Mouse (Mus musculus) midbrain, embryonic 15.5 days (tissue): ENCODE data around the gene Trim46. TPM values are rescaled to one million over a fixed set of nuclear protein-coding genes. Genes with fewer than 3 reads are reported as not detected.

Experiments
- ATAC-seq: fragments of 200-750 bp; cut with Nextera tagmentation; replicated peaks from 2 replicates; pipeline ENCODE4 v1.8.0; 2017; ENCODE audit warnings: moderate TSS enrichment
- H3K27ac ChIP-seq: fragments of 300-500 bp; sonication (generic); 2 replicates; pipeline ENCODE4 v1.5.1; 2015; ENCODE audit warnings: mild to moderate bottlenecking, inconsistent platforms
- H3K27me3 ChIP-seq: fragments of 300-500 bp; sonication (generic); replicated peaks from 2 replicates; pipeline ENCODE4 v1.6.1; 2015; ENCODE audit warnings: inconsistent platforms
- H3K36me3 ChIP-seq: fragments of 300-500 bp; sonication (generic); replicated peaks from 2 replicates; pipeline ENCODE4 v1.6.1; 2015; ENCODE audit warnings: inconsistent platforms
- H3K4me1 ChIP-seq: fragments of 300-500 bp; sonication (generic); 2 replicates; pipeline ENCODE4 v1.6.1; 2015; ENCODE audit warnings: inconsistent platforms
- H3K4me2 ChIP-seq: fragments of 300-500 bp; sonication (generic); 2 replicates; pipeline ENCODE4 v1.6.1; 2015; ENCODE audit warnings: inconsistent platforms, mild to moderate bottlenecking, moderate library complexity
- H3K4me3 ChIP-seq: fragments of 300-500 bp; sonication (generic); 2 replicates; pipeline ENCODE4 v1.5.1; 2015; ENCODE audit warnings: mild to moderate bottlenecking, inconsistent platforms
- H3K9ac ChIP-seq: fragments of 300-500 bp; sonication (generic); 2 replicates; pipeline ENCODE4 v1.6.1; 2015; ENCODE audit warnings: mild to moderate bottlenecking, inconsistent platforms
- H3K9me3 ChIP-seq: fragments of 300-500 bp; sonication (generic); 2 replicates; pipeline ENCODE4 v1.6.1; 2016; ENCODE audit warnings: inconsistent platforms
- WGBS: fragments of 180-500 bp; shearing (Covaris S2); methylation state at CpG from one replicate; pipeline ENCODE4 v1.1.7; 2015; ENCODE audit warnings: mixed read lengths; 5-methylcytosine and 5-hydroxymethylcytosine counted together
- polyA plus RNA-seq: library from polyadenylated mRNA; unstranded; fragments of >200 nt; fragmentation: Nextera tagmentation; extraction: Ambion mirVana; gene quantifications from 2 replicates; pipeline ENCODE4 v1.2.1, GENCODE M21; 2015

Trim46 gene
- polyA plus RNA-seq, 1 experiment from 2014 or later: 97.9 TPM

- peaks cover 28% of the 10 kb centered on the region for H3K36me3 ChIP-seq
- H3K9ac ChIP-seq: peak overlapping the region; percentile 53
- H3K27ac ChIP-seq: peak overlapping the region; percentile 97
- no peaks in the 10 kb centered on the region for H3K27me3 ChIP-seq
- H3K9me3 ChIP-seq: no peaks in the 10 kb centered on the region
- H3K4me1 ChIP-seq: peaks cover 39% of the 10 kb centered on the region
- H3K4me2 ChIP-seq: peak overlapping the region; percentile 92
- peak; percentile 43 for ATAC-seq
- WGBS: 8% methylated on average over 25 of the region's 25 CpGs
- H3K4me3 ChIP-seq: peak overlapping the region; percentile 78
These were observed 1.7 kb downstream of the Trim46 start for GRCm38 (mm10) chr3:89244158-89244981.

DNA sequence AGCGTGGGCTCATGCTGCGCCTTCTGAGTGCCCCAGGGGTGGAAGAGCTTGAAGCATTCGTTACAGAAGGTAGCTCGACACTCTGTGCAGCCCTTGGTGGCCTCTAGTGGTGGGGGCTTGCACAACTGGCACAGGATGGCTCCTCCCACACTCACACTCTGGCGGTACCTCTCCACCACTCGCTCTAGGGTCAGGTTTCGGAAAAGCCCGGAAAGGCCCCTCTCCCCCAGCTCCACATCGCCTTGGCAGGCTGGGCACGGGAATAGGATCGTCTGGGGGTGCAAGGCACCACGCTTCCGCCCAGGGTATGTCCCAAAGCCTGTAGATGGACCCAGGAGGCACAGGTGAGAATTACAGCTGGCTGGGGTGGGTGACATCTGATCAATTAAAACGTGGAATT is 2.5 kb downstream of the Trim46 start:
- WGBS: 14% methylated on average over 14 of the region's 14 CpGs

GRCm38 (mm10) chr3:89242331-89242895 is 3.7 kb downstream of the Trim46 start:
- 71% methylated on average over 9 of the region's 9 CpGs for WGBS
- ATAC-seq: no peak
- no peaks in the 10 kb centered on the region for H3K9me3 ChIP-seq
- no peak overlapping the region for H3K9ac ChIP-seq
- peak overlapping the region; percentile 92; the same call in 1 of the 2 replicates for H3K4me2 ChIP-seq
- H3K4me1 ChIP-seq: peaks cover 35% of the 10 kb centered on the region
- H3K27ac ChIP-seq: no peak overlapping the region
- H3K4me3 ChIP-seq: no peak overlapping the region
- H3K27me3 ChIP-seq: no peaks in the 10 kb centered on the region
- peaks cover 47% of the 10 kb centered on the region for H3K36me3 ChIP-seq

More for the DNA sequence above, 2.5 kb downstream of the Trim46 start:
- H3K9me3 ChIP-seq: no peaks in the 10 kb centered on the region
- peak overlapping the region; percentile 97 for H3K27ac ChIP-seq
- H3K4me1 ChIP-seq: peaks cover 39% of the 10 kb centered on the region
- H3K4me2 ChIP-seq: peak overlapping the region; percentile 92
- peak overlapping the region; percentile 53; the same call in 1 of the 2 replicates for H3K9ac ChIP-seq
- peaks cover 36% of the 10 kb centered on the region for H3K36me3 ChIP-seq
- H3K27me3 ChIP-seq: no peaks in the 10 kb centered on the region
- H3K4me3 ChIP-seq: peak overlapping the region; percentile 78
- no peak for ATAC-seq

- Histone ChIP-seq H3K4me3 (no peak overlapping the region), H3K9ac (no peak overlapping the region), H3K9me3 (no peaks in the 10 kb centered on the region), H3K4me1 (peaks cover 17% of the 10 kb centered on the region), H3K4me2 (no peak overlapping the region), H3K36me3 (peaks cover 76% of the 10 kb centered on the region), H3K27me3 (no peaks in the 10 kb centered on the region), H3K27ac (no peak overlapping the region)
- WGBS: 72% methylated on average over 12 of the region's 12 CpGs
- no peak for ATAC-seq
These were observed 7.6 kb downstream of the Trim46 start for GRCm38 (mm10) chr3:89238494-89238893.

DNA sequence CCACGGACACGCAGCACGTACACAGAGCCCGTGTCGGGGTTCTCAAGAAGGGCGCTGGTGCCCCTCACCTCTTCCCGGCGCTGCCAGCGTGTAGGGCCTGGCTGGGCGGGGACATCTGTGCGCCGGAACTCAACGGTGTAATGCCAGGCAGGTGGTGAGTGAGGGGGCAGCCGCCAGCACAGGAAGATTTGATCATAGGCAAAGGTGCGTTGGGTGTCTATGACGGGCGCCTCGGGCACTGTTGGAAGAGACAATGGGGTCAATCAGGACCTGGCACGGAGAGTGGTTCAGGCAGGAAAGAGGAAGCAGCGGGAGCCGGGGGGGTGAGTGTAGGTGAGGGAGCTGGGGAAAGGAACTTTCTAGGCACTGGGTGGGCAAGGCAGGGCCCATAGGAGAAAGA is 8.4 kb downstream of the Trim46 start:
- H3K4me3 ChIP-seq: no peak overlapping the region

DNA sequence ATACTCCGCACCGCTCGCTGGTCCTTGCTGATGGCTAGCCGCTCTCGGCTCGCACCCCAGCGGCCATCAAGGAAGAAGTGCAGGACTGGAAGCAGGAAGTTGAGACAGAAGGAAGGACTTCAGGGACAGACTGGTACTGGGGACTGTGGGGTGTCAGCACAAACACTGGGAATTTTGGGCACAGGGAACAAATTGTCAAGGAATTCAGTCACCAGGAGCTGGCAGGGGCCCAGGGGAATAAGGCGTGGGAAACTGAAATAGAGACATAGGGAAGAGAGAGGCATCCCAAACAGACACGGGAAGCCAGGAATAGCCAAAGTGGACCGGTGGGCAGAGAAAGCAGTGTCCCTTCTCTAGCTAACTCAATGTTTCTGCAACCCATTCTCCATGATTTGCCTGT is 9.6 kb downstream of the Trim46 start:
- no peaks in the 10 kb centered on the region for H3K27me3 ChIP-seq
- no peak overlapping the region for H3K4me3 ChIP-seq
- H3K4me1 ChIP-seq: no peaks in the 10 kb centered on the region
- WGBS: 91% methylated on average over 10 of the region's 10 CpGs
- H3K9me3 ChIP-seq: no peaks in the 10 kb centered on the region
- no peak overlapping the region for H3K9ac ChIP-seq
- H3K27ac ChIP-seq: no peak overlapping the region
- H3K36me3 ChIP-seq: peaks cover 67% of the 10 kb centered on the region
- ATAC-seq: no peak
- no peak overlapping the region for H3K4me2 ChIP-seq

More for the DNA sequence above, 8.4 kb downstream of the Trim46 start:
- ATAC-seq: no peak
- H3K27ac ChIP-seq: no peak overlapping the region
- peaks cover 76% of the 10 kb centered on the region for H3K36me3 ChIP-seq
- H3K9ac ChIP-seq: no peak overlapping the region
- H3K27me3 ChIP-seq: no peaks in the 10 kb centered on the region
- H3K4me1 ChIP-seq: peaks cover 9% of the 10 kb centered on the region
- no peaks in the 10 kb centered on the region for H3K9me3 ChIP-seq
- WGBS: 94% methylated on average over 21 of the region's 21 CpGs
- H3K4me2 ChIP-seq: no peak overlapping the region

DNA sequence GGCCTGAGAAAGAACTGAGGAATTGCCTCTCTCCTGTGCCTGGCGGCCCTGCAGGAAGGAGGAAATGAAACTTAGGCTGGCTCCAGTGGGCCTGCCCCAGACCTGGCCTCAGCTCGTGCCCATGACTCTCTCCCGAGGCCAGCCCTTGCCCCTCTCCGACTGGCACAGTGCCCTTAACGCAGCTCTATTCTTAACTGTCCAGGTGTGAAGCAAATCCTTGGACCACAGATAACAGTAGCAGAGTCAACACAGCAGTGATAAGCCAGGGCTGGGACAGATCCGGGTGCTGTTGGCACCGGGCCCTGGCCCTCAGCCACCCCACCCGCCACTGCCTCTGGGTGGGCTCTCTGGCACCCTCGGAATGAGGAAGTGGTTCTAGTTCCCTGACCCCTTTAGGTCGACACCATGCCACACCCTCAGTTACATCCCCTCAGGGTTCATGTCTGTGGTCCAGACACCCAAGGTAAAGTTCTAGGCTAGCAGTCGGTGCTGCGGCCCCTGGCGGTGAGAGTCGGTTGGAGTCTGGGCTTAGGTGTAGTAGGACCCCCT is 12.5 kb downstream of the Trim46 start:
- peaks cover 41% of the 10 kb centered on the region for H3K36me3 ChIP-seq
- no peaks in the 10 kb centered on the region for H3K27me3 ChIP-seq
- H3K9ac ChIP-seq: no peak overlapping the region
- ATAC-seq: no peak
- H3K4me2 ChIP-seq: no peak overlapping the region
- no peaks in the 10 kb centered on the region for H3K9me3 ChIP-seq
- 86% methylated on average over 14 of the region's 14 CpGs for WGBS
- H3K4me1 ChIP-seq: peaks cover 5% of the 10 kb centered on the region
- no peak overlapping the region for H3K4me3 ChIP-seq
- H3K27ac ChIP-seq: no peak overlapping the region

GRCm38 (mm10) chr3:89232614-89233013 is 13.5 kb downstream of the Trim46 start:
- H3K36me3 ChIP-seq: peaks cover 31% of the 10 kb centered on the region

GRCm38 (mm10) chr3:89231772-89232275 is 14.3 kb downstream of the Trim46 start:
- H3K27me3 ChIP-seq: no peaks in the 10 kb centered on the region
- H3K4me3 ChIP-seq: no peak overlapping the region
- H3K4me2 ChIP-seq: no peak overlapping the region
- 75% methylated on average over 16 of the region's 16 CpGs for WGBS
- no peaks in the 10 kb centered on the region for H3K9me3 ChIP-seq
- no peak for ATAC-seq
- H3K4me1 ChIP-seq: peaks cover 20% of the 10 kb centered on the region
- no peak overlapping the region for H3K9ac ChIP-seq
- peaks cover 23% of the 10 kb centered on the region for H3K36me3 ChIP-seq
- no peak overlapping the region for H3K27ac ChIP-seq

More at GRCm38 (mm10) chr3:89232614-89233013, 13.5 kb downstream of the Trim46 start:
- Histone ChIP-seq H3K27ac (no peak overlapping the region), H3K9me3 (no peaks in the 10 kb centered on the region), H3K4me3 (no peak overlapping the region), H3K4me1 (peaks cover 12% of the 10 kb centered on the region), H3K9ac (no peak overlapping the region), H3K27me3 (no peaks in the 10 kb centered on the region), H3K4me2 (no peak overlapping the region)
- WGBS: 70% methylated on average over 6 of the region's 6 CpGs
- no peak for ATAC-seq

GRCm38 (mm10) chr3:89231345-89231744 is 14.8 kb downstream of the Trim46 start:
- no peak overlapping the region for H3K9ac ChIP-seq
- peaks cover 25% of the 10 kb centered on the region for H3K4me1 ChIP-seq
- no peak overlapping the region for H3K4me3 ChIP-seq
- no peaks in the 10 kb centered on the region for H3K9me3 ChIP-seq
- ATAC-seq: no peak
- no peak overlapping the region for H3K4me2 ChIP-seq
- peaks cover 18% of the 10 kb centered on the region for H3K36me3 ChIP-seq
- H3K27me3 ChIP-seq: no peaks in the 10 kb centered on the region
- no peak overlapping the region for H3K27ac ChIP-seq
- 76% methylated on average over 7 of the region's 7 CpGs for WGBS

GRCm38 (mm10) chr3:89230561-89230960 is 15.5 kb downstream of the Trim46 start:
- no peak for ATAC-seq
- no peaks in the 10 kb centered on the region for H3K9me3 ChIP-seq

GRCm38 (mm10) chr3:89229276-89229675 is 16.8 kb downstream of the Trim46 start:
- Histone ChIP-seq H3K36me3 (peaks cover 3% of the 10 kb centered on the region; the same call in 1 of the 2 replicates), H3K4me1 (peaks cover 46% of the 10 kb centered on the region), H3K27ac (no peak overlapping the region), H3K4me2 (no peak overlapping the region), H3K9ac (no peak overlapping the region), H3K27me3 (no peaks in the 10 kb centered on the region), H3K4me3 (no peak overlapping the region), H3K9me3 (no peaks in the 10 kb centered on the region)
- WGBS: 60% methylated on average over 4 of the region's 4 CpGs
- no peak for ATAC-seq

More at GRCm38 (mm10) chr3:89230561-89230960, 15.5 kb downstream of the Trim46 start:
- Histone ChIP-seq H3K9ac (no peak overlapping the region), H3K36me3 (peaks cover 12% of the 10 kb centered on the region; the same call in 1 of the 2 replicates), H3K27me3 (no peaks in the 10 kb centered on the region), H3K4me2 (no peak overlapping the region), H3K4me1 (peaks cover 33% of the 10 kb centered on the region), H3K4me3 (no peak overlapping the region), H3K27ac (no peak overlapping the region)
- WGBS: 93% methylated on average over 2 of the region's 2 CpGs
